Mouse (Mus musculus): ENCODE results near the gene Lad1. TPM values are rescaled to one million over a fixed set of nuclear protein-coding genes. Genes with fewer than 3 reads are reported as not detected.

The Lad1 gene
- total RNA-seq, 2 experiments from 2014 or later = 0.62 to 0.73 TPM

Other genes with a start within 250 kb of the Lad1 start
- 10 to 100 TPM; 64.6 to 75.1 TPM for gene Nav1, start 211.3 kb upstream of the Lad1 start, total RNA-seq (2021)
- 100 to 1,000 TPM; 211 to 220 TPM for gene Csrp1, start 98.5 kb upstream of the Lad1 start, total RNA-seq (2021)
- gene Phlda3, start 52.5 kb upstream of the Lad1 start, total RNA-seq (2021) = 10 to 100 TPM; 14.0 to 16.6 TPM
- gene Tnni1, start 39.2 kb upstream of the Lad1 start, total RNA-seq (2021) = 1 to 10 TPM; 2.1 to 3.5 TPM
- 1 to 10 TPM in 1 of 2 experiments, under 1 TPM in 1; 0.60 to 1.1 TPM for gene Tnnt2, start 17.8 kb downstream of the Lad1 start, total RNA-seq (2021)
- gene Pkp1, start 100.6 kb downstream of the Lad1 start, total RNA-seq (2021) = not detected
- under 1 TPM; 0.07 to 0.25 TPM for gene Igfn1, start 187.7 kb downstream of the Lad1 start, total RNA-seq (2021)
- gene Tmem9, start 189.6 kb downstream of the Lad1 start, total RNA-seq (2021) = 10 to 100 TPM; 67.7 to 74.3 TPM
- not detected for gene Ascl5, start 232.2 kb downstream of the Lad1 start, total RNA-seq (2021)
- 1 to 10 TPM; 1.0 to 1.2 TPM for gene Cacna1s, start 234.2 kb downstream of the Lad1 start, total RNA-seq (2021)

All from layer of hippocampus, postnatal 36 days (tissue).